Mouse (Mus musculus) intestine, embryonic 16.5 days (tissue): ENCODE data around the gene Slc2a1. TPM values are rescaled to one million over a fixed set of nuclear protein-coding genes. Genes with fewer than 3 reads are reported as not detected.

Source experiments
- ATAC-seq: fragments of 200-750 bp; cut with Nextera tagmentation; 2 replicates; pipeline ENCODE4 v1.8.0; 2017; ENCODE audit warnings: moderate TSS enrichment, moderate library complexity
- H3K27ac ChIP-seq: fragments of 300-500 bp; sonication (generic); 2 replicates; pipeline ENCODE4 v1.5.1; 2014; ENCODE audit warnings: mild to moderate bottlenecking, low read length
- H3K27me3 ChIP-seq: fragments of 300-500 bp; sonication (generic); replicated peaks from 2 replicates; pipeline ENCODE4 v1.6.1; 2014; ENCODE audit warnings: low read length, control low read depth, mixed read lengths; ENCODE audit not compliant: control insufficient read depth, insufficient read depth
- H3K36me3 ChIP-seq: fragments of 300-500 bp; sonication (generic); 2 replicates; pipeline ENCODE4 v1.6.1; 2014; ENCODE audit warnings: low read length, control low read depth; ENCODE audit not compliant: control insufficient read depth, insufficient read depth
- H3K4me1 ChIP-seq: fragments of 300-500 bp; sonication (generic); 2 replicates; pipeline ENCODE4 v1.6.1; 2014; ENCODE audit warnings: low read length, control low read depth, mixed read lengths; ENCODE audit not compliant: control insufficient read depth, insufficient read depth
- H3K4me2 ChIP-seq: fragments of 300-500 bp; sonication (generic); 2 replicates; pipeline ENCODE4 v1.6.1; 2014; ENCODE audit warnings: low read depth, low read length, control low read depth
- H3K4me3 ChIP-seq: fragments of 300-500 bp; sonication (generic); 2 replicates; pipeline ENCODE4 v1.5.1; 2014; ENCODE audit warnings: mild to moderate bottlenecking, low read length
- H3K9ac ChIP-seq: fragments of 300-500 bp; sonication (generic); 2 replicates; pipeline ENCODE4 v1.6.1; 2014; ENCODE audit warnings: low read depth, low read length
- H3K9me3 ChIP-seq: fragments of 300-500 bp; sonication (generic); 2 replicates; pipeline ENCODE4 v1.6.1; 2016; ENCODE audit warnings: low read length, control low read depth; ENCODE audit not compliant: control insufficient read depth
- WGBS: fragments of 180-500 bp; shearing (Covaris S2); extraction: QIAGEN DNeasy Blood & Tissue Kit; methylation state at CpG from one replicate; pipeline ENCODE4 v1.1.7; 2014; 5-methylcytosine and 5-hydroxymethylcytosine counted together
- polyA plus RNA-seq: library from polyadenylated mRNA; unstranded; fragments of >200 nt; fragmentation: Nextera tagmentation; extraction: Ambion mirVana; gene quantifications from 2 replicates; pipeline ENCODE4 v1.2.1, GENCODE M21; 2015

Slc2a1 gene
- polyA plus RNA-seq, 1 experiment from 2014 or later = 156 TPM

- peak overlapping the region; percentile 95 for H3K9ac ChIP-seq
- no peaks in the 10 kb centered on the region for H3K9me3 ChIP-seq
- H3K4me1 ChIP-seq = peaks cover 54% of the 10 kb centered on the region
- ATAC-seq = no peak
- H3K36me3 ChIP-seq = no peaks in the 10 kb centered on the region
- H3K27me3 ChIP-seq = no peaks in the 10 kb centered on the region
- peak overlapping the region; percentile 74 for H3K4me2 ChIP-seq
- H3K4me3 ChIP-seq = peak overlapping the region; percentile 82
- peak overlapping the region; percentile 100 for H3K27ac ChIP-seq
- WGBS = 11% methylated on average over 11 of the region's 11 CpGs
Measured at GRCm38 (mm10) chr4:119109640-119110039, 1.1 kb downstream of the Slc2a1 start.

GRCm38 (mm10) chr4:119110512-119110911 is 2.0 kb downstream of the Slc2a1 start:
- Histone ChIP-seq H3K27ac (no peak overlapping the region), H3K36me3 (no peaks in the 10 kb centered on the region), H3K4me2 (peak overlapping the region; percentile 74), H3K9me3 (no peaks in the 10 kb centered on the region), H3K27me3 (no peaks in the 10 kb centered on the region), H3K4me3 (peak overlapping the region; percentile 82), H3K4me1 (peaks cover 53% of the 10 kb centered on the region), H3K9ac (peak overlapping the region; percentile 95)
- 33% methylated on average over 5 of the region's 5 CpGs for WGBS
- no peak for ATAC-seq

GRCm38 (mm10) chr4:119111410-119111809 is 2.9 kb downstream of the Slc2a1 start:
- no peak for ATAC-seq
- Histone ChIP-seq H3K4me3 (no peak overlapping the region), H3K36me3 (no peaks in the 10 kb centered on the region), H3K4me2 (no peak overlapping the region), H3K9ac (no peak overlapping the region), H3K4me1 (peaks cover 54% of the 10 kb centered on the region), H3K9me3 (no peaks in the 10 kb centered on the region), H3K27ac (no peak overlapping the region), H3K27me3 (no peaks in the 10 kb centered on the region)
- 78% methylated on average over 5 of the region's 5 CpGs for WGBS

GRCm38 (mm10) chr4:119112256-119112885 is 3.9 kb downstream of the Slc2a1 start:
- 0 out of 2 replicates have a peak overlapping the region, but pooled peaks have one; percentile 48 for H3K9ac ChIP-seq
- no peak overlapping the region for H3K4me3 ChIP-seq
- no peak overlapping the region for H3K27ac ChIP-seq
- H3K4me2 ChIP-seq = no peak overlapping the region
- H3K36me3 ChIP-seq = no peaks in the 10 kb centered on the region
- 59% methylated on average over 2 of the region's 2 CpGs for WGBS
- H3K9me3 ChIP-seq = no peaks in the 10 kb centered on the region
- H3K27me3 ChIP-seq = no peaks in the 10 kb centered on the region
- H3K4me1 ChIP-seq = peaks cover 53% of the 10 kb centered on the region
- ATAC-seq = no peak

- peaks cover 37% of the 10 kb centered on the region for H3K4me1 ChIP-seq
- no peaks in the 10 kb centered on the region for H3K9me3 ChIP-seq
- ATAC-seq = peak; percentile 83
- H3K27me3 ChIP-seq = no peaks in the 10 kb centered on the region
- peak overlapping the region; percentile 23 for H3K4me2 ChIP-seq
- H3K9ac ChIP-seq = 0 out of 2 replicates have a peak overlapping the region, but pooled peaks have one; percentile 32
- WGBS = 64% methylated on average over 6 of the region's 6 CpGs
- H3K27ac ChIP-seq = peak overlapping the region; percentile 68
- H3K36me3 ChIP-seq = 0 out of 2 replicates have a peak, but pooled peaks cover 4% of the 10 kb centered on the region
- no peak overlapping the region for H3K4me3 ChIP-seq
Measured at GRCm38 (mm10) chr4:119115611-119116070, 7.1 kb downstream of the Slc2a1 start.

- Histone ChIP-seq H3K9me3 (no peaks in the 10 kb centered on the region), H3K36me3 (0 out of 2 replicates have a peak, but pooled peaks cover 7% of the 10 kb centered on the region), H3K4me2 (no peak overlapping the region), H3K9ac (no peak overlapping the region), H3K27ac (peak overlapping the region; percentile 68; the same call in 1 of the 2 replicates), H3K27me3 (no peaks in the 10 kb centered on the region), H3K4me3 (no peak overlapping the region), H3K4me1 (peaks cover 36% of the 10 kb centered on the region)
- 64% methylated on average over 1 of the region's 1 CpGs for WGBS
- peak; percentile 26; the same call in 1 of the 2 replicates for ATAC-seq
Measured at GRCm38 (mm10) chr4:119116336-119116735, 7.8 kb downstream of the Slc2a1 start.

- H3K27ac ChIP-seq = no peak overlapping the region
- H3K36me3 ChIP-seq = 0 out of 2 replicates have a peak, but pooled peaks cover 7% of the 10 kb centered on the region
- no peaks in the 10 kb centered on the region for H3K27me3 ChIP-seq
- H3K9me3 ChIP-seq = no peaks in the 10 kb centered on the region
- no peak for ATAC-seq
- no peak overlapping the region for H3K4me2 ChIP-seq
- no peak overlapping the region for H3K9ac ChIP-seq
- H3K4me3 ChIP-seq = no peak overlapping the region
- WGBS = 84% methylated on average over 5 of the region's 5 CpGs
- peaks cover 30% of the 10 kb centered on the region for H3K4me1 ChIP-seq
Measured at GRCm38 (mm10) chr4:119117571-119117970, 9.1 kb downstream of the Slc2a1 start.

GRCm38 (mm10) chr4:119118659-119119077 is 10.2 kb downstream of the Slc2a1 start:
- H3K27ac ChIP-seq = no peak overlapping the region
- no peak overlapping the region for H3K4me2 ChIP-seq
- no peak overlapping the region for H3K9ac ChIP-seq
- no peaks in the 10 kb centered on the region for H3K9me3 ChIP-seq
- no peak for ATAC-seq
- H3K4me3 ChIP-seq = no peak overlapping the region
- peaks cover 28% of the 10 kb centered on the region for H3K4me1 ChIP-seq
- 0 out of 2 replicates have a peak, but pooled peaks cover 10% of the 10 kb centered on the region for H3K36me3 ChIP-seq
- WGBS = 68% methylated on average over 4 of the region's 4 CpGs
- no peaks in the 10 kb centered on the region for H3K27me3 ChIP-seq

GRCm38 (mm10) chr4:119119354-119119753 is 10.8 kb downstream of the Slc2a1 start:
- H3K27me3 ChIP-seq = no peaks in the 10 kb centered on the region
- no peak overlapping the region for H3K9ac ChIP-seq
- H3K36me3 ChIP-seq = 0 out of 2 replicates have a peak, but pooled peaks cover 10% of the 10 kb centered on the region
- WGBS = 65% methylated on average over 5 of the region's 5 CpGs
- no peak overlapping the region for H3K27ac ChIP-seq
- H3K4me2 ChIP-seq = no peak overlapping the region
- no peaks in the 10 kb centered on the region for H3K9me3 ChIP-seq
- H3K4me3 ChIP-seq = no peak overlapping the region
- no peak for ATAC-seq
- H3K4me1 ChIP-seq = peaks cover 34% of the 10 kb centered on the region
